Mouse (Mus musculus) cerebellum, adult 2 months (tissue): ENCODE data around the gene Tmem163.

Experiments used
- CTCF ChIP-seq: fragments of 200-500 bp; IDR thresholded peaks from 2 replicates; pipeline ENCODE4 v1.5.1; 2011; ENCODE audit warnings: low read depth, mild to moderate bottlenecking, control low read depth, low read length, moderate library complexity, borderline replicate concordance; ENCODE audit not compliant: insufficient read depth
- POLR2A ChIP-seq: fragments of 200-500 bp; IDR thresholded peaks from 2 replicates; pipeline ENCODE4 v1.6.1; 2011; ENCODE audit warnings: low read length, control low read depth, borderline replicate concordance; ENCODE audit not compliant: insufficient read depth

- TF ChIP-seq POLR2A (no peak), CTCF (no peak)
Measured at GRCm38 (mm10) chr1:127441736-127442135, 237.6 kb downstream of the Tmem163 start.
